Mouse (Mus musculus) kidney, postnatal 14 days (tissue): Measurements from ENCODE around the gene Kit.

ENCODE experiments used
- DNase-seq: peaks from one replicate; pipeline ENCODE4 v3.0.0; 2022; ENCODE audit warnings: mixed read lengths

The Kit gene

GRCm38 (mm10) chr5:75590961-75591360 is 16.2 kb downstream of the Kit start:
- DNase-seq = no peak

DNA sequence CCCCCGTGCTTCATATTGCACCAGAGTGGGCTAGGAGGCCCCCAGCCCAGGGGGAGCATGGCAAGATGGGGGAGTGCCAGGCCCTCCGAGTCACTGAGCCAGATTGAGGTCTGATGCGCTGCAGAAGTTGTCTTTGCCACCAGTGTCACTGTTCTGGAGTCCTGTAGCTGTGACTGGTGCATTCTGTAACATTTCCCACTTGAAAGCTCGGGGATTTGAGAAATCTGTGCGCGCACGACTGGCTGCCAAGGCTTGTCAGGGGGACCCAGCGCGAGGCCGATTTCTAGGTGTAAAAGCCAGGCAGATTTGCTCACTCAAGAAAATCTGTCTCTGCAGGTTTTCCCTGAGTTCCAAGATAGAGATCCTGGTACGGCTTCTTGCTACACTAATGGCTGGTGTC is 16.9 kb downstream of the Kit start:
- no peak for DNase-seq

- no peak for DNase-seq
These were observed 20.6 kb downstream of the Kit start for GRCm38 (mm10) chr5:75595319-75595718.

- DNase-seq = peak; percentile 30
These were observed 21.5 kb downstream of the Kit start for GRCm38 (mm10) chr5:75596211-75596610.

- DNase-seq = no peak
These were observed 22.6 kb downstream of the Kit start for GRCm38 (mm10) chr5:75597316-75597715.

DNA sequence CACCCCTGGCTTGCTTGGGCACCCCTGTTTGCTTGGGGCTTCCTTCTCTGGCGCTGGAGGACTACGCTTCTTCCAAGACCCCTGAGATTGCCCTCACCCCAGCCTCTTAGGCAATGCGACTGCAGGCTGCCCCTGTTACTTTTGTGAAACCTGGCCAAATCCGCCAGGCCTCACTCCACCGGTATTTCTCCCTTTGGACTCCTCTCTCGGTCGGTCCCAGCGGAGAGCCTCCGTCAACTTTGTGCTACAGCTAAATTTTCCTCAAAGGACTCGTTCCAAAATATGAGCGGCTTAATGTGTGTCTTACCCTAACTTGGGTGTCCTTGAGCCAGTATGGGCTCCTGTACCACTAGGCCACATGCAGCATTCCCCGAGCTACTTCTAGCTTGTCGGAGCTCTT is 23.8 kb downstream of the Kit start:
- no peak for DNase-seq

GRCm38 (mm10) chr5:75599991-75600390 is 25.3 kb downstream of the Kit start:
- no peak for DNase-seq

DNA sequence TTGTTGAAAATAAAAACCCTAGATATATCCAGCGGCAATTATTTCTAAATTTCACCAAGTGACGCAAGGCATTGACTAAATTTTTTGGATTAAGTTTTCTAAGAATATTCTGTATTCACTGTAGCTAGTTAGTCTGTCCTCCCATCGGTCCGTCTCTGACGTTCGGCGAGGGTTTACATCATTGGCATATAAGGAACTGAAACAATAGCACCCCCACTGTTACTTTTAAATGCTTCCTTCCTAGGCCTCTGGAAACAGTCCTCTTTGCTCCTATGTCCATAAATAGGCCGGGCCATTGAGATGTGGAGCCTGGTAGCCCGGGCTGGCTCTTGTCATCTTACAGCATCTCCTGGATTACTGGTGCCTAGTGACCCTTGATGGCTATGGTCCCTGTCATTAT is 29.5 kb downstream of the Kit start:
- no peak for DNase-seq

DNA sequence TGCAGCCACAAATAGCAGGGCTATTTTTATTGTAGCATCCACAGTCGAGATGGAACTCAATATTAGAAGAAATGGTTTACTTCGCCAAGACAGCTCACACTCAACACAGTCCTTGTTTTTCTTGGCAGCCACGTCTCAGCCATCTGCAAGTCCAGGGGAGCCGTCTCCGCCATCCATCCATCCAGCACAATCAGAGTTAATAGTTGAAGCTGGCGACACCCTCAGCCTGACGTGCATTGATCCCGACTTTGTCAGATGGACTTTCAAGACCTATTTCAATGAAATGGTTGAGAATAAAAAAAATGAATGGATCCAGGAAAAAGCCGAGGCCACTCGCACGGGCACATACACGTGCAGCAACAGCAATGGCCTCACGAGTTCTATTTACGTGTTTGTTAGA is 32.2 kb downstream of the Kit start:
- no peak for DNase-seq

DNA sequence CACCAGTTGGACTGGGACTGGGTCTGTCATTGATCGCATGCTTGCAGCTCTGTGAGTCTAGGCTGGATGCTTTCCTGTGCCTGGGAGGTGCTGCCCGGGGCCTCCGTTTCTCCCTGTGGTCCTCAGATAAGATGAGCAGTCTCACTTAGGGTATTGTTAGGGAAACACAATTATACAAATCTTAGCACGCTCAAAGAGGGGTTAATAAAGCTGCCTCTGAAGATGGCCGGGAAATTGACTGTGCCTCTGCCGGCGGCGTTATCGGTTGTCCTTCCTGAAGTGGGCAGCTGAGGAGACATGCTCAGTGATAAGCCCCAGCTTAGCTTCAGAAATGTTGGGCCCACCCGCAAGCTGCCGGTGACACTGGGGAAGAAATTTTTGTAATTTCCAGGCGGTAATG is 33.3 kb downstream of the Kit start:
- DNase-seq = no peak

DNA sequence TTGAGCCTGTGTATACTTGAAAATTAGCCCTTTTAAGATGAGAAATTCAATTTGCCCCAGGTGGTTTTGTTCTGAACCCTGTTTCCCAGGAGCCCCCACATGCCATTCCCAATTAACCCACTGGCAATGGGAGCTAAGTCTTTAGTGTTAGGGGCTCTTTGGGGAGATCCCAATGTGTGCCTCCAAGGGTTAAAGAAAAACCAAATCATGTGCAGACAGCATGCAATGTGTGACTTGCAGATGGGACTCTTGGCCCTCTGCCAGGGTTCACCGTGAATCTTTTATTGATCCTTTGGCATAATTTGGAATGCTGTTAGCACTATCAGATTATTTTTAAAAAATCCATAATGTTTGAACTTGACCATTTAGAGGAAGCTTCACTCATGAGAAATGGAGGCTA is 37.7 kb downstream of the Kit start:
- DNase-seq = no peak

DNA sequence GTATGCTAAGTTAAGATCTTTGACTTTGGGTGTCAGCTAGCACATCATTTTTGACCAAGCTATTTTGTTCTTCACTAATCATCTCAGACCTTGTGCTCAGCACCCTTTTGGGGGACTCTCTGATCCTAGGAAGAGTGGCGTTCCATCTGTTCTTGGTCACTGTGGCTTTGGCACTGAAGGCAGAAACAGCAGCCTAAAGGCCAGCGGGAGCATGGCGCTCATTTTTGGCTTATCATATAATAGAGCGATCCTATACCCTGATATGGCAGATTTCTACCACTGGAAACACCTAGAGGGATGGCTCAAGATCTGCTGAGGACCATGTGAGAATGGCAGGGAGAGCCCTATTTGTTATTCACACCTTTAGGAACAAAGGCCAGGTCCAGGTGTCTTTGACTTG is 38.2 kb downstream of the Kit start:
- no peak for DNase-seq

DNA sequence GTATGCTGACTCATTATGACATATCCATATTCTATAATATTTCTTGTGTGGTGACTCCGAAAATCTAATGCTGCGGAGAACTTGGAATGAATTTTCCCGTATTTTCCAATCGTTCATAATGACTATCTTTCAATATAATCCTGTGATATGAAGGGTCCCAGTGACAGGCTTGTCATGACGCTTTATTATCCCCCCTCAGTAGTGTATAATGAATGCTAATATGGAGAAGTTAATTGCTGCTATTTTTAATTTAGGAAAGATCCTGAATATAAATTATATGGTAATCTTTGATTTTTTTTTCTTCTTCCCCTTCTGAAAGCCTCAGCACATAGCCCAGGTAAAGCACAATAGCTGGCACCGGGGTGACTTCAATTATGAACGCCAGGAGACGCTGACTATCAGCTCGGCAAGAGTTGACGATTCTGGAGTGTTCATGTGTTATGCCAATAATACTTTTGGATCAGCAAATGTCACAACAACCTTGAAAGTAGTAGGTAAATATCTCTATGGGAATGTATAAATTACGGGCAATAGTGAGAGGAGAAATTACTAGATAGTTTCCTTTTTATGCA is 40.4 kb downstream of the Kit start:
- DNase-seq = no peak

GRCm38 (mm10) chr5:75615624-75616023 is 40.9 kb downstream of the Kit start:
- DNase-seq = no peak

DNA sequence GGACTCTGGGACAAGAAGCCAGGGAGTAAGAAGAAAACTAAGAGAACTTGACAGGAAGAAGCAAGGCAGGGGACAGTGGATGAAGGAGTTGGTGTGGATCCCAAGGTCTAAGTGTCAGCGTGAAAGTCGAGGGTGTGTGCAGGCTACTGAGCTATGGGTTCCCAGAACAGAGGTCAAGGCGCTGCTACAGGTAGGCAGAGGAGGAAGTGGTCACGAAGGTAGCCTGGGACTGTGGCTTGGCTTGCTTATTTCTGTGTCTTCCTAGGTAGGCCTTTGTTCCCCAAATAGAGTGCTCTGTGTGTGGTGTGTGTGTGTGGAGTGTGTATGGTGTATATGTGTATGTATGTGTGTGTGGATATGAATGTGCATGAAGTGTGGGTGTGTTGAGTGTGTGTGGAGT is 47.7 kb downstream of the Kit start:
- DNase-seq = no peak

DNA sequence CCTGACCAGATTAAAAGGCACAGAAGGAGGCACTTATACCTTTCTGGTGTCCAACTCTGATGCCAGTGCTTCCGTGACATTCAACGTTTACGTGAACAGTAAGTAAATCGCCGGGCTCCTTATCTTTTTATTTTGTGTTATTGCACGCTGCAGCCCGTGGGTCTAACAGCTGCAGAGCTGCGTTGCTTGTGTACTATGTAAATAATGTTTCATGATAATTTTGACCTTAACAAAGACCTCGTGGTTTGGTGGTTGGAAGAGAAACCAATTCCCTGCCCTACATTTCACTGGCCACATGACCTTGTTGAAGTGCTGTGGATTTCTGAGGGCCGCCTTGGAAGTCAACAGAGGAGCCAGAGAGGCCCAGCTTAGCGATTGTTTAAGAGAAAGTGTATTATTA is 48.3 kb downstream of the Kit start:
- no peak for DNase-seq

GRCm38 (mm10) chr5:75623520-75623919 is 48.8 kb downstream of the Kit start:
- no peak for DNase-seq

DNA sequence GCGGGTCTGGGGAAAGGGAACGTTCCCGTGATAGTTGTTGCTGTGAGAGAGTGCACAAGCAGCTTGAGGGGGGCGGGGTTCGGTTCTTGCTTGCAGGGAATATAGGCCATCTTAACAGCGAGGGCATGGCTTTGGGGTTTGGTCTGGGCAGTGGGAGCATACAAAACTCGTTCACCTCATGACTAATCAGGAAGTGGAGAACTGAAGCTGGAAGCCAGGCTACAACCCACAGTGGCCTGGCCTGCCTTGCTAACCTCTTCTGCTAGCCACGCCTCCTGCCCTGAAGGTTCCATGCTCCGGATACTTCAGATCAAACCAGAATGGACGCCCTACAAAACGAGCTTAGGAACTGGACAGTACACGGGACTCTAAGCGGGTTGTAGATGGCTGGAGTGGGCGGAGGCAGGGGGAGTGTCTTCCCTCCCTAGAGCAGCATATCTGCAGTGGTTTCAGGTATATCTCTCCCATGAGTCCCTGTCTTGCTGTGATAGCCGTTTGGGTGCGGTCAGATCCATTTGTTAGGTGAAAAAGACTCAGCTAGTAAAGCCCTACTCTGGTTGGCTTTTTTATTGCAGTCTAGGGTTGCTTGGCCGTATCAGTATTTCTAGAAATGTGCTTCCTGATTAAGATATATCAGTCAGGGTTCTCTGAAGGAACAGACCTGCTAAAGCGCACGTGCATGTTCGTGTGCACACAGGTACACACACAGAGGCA is 49.4 kb downstream of the Kit start:
- no peak for DNase-seq

DNA sequence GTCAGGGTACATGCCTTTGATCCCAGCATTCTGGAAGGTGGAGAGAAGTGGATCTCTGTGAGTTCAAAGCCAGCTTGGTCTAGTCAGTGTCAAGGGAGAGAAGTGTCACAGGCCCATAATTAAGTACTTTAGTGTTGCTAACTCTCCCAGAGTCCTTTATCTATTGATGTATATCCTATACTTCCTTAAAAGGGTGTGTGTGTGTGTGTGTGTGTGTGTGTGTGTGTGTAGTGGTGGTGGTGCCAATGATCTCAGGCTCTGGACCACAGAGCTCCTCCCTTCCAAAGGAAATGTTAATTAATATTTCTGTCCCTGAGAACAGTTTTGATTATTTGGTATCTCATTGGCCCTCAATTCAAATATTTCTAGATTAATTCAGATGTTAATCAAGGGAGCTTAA is 50.3 kb downstream of the Kit start:
- DNase-seq = no peak

DNA sequence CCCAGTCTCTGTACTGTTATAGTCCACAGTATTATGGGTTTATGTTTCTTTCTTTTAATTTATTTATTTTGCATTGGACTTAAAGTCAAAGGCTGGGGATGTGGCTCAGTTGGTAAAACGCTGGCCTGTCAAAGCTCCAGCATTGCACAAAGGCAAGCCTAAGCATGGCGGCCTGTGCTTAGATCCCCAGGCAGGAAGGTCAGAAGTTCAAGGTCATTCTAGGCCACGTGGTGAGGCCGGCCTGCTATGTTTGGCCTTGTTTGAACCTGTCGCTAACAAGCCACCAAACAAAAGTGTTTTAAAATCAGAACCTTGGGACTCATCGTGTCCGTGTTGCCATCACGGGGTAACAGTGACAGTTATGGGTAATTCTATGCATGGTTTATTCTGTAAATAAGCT is 51.6 kb downstream of the Kit start:
- DNase-seq = no peak

DNA sequence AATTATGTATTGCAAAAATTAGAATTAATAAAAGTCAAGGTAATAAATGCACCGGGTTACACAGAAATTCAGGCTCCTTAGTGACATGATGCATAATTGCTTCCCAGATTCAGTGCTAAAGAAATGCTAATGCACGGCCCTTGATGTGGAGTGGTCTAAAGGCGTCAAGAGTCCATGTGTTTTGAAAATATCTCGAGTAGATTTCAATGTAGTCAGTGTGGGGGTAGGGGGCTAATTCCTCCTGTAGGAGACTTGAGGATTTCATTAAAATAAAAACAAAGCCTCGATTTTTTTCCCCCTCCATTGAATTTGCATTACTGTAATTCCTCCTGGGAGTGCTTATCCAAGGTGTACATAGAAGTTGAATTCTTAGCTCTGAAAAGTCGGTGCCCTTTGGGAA is 52.0 kb downstream of the Kit start:
- no peak for DNase-seq

DNA sequence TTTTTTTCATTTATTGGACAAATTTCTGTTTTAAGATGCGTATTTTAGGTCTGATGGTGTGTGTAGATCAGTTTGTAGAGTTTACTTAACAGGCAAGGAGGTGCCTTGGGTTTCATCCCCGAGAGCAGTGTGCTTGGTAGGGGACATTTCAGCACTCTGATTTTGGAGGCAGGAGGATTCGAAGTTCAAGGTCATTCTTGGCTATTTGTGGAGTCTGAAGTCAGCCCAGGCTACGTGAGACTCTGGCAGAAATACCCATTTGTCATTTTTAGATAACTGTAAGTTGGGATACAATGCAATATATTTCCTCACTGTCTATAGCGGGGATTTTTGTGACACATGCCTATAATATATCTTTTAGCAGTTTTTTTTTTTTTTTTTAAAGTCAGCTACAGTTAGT is 57.5 kb downstream of the Kit start:
- no peak for DNase-seq

DNA sequence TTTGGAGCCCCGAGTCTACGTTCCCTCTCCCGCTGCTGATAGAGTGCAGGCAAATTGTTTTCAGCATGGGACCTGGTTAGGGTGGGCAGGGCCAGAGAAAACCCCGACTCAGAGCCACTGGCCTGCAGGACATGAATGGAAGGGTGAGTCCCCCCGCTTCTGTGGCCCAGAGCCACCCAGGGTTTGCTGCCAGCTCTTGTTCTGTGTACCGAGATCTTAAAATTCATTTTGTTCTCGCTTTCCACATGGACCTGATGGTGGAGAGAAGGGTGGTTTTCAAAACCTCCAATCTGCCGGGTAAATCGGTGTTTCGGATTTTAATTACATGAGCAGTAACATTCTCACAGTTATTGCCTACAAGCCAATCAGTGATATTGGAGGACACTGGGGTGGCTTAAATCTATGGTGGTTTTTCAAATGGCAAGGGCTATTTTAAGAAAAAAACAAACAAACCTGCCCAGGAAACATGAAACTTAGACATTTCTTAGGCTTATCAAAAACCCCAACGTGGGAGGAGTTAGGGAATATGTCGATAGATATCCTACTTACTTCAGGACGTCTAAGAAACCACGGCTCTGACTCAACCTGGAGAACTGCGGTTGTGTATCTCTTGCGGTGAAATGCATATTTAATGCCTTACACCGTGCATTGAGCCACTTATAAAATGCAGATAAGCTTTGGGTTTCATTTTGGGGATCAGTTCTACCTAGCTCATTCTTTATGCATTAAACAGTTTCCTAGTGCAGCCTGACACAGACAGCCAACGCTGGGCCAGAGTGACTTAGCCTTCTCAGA is 58.3 kb downstream of the Kit start:
- DNase-seq = no peak

DNA sequence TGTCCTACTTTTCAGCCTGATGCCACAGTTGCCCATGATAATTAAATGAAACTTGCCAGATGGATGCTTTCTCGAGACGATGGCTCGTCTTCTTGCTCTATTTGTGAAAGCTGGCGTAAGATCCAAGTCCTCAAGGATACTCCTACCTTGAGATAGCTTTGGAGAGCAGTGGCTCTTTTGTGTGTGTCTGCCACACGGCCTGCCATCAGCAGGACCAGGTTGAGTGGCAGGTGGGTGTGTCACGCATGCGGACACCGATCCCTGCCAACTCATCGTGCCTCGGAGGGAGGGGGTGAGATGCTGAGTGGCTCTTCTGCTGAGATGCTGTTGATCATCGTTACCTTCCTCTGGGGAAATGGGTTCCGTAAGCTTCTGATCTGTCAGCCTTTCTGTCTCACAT is 60.7 kb downstream of the Kit start:
- DNase-seq = no peak
